Mouse (Mus musculus): ENCODE results near the gene Kcne2.

Gene Kcne2

DNA sequence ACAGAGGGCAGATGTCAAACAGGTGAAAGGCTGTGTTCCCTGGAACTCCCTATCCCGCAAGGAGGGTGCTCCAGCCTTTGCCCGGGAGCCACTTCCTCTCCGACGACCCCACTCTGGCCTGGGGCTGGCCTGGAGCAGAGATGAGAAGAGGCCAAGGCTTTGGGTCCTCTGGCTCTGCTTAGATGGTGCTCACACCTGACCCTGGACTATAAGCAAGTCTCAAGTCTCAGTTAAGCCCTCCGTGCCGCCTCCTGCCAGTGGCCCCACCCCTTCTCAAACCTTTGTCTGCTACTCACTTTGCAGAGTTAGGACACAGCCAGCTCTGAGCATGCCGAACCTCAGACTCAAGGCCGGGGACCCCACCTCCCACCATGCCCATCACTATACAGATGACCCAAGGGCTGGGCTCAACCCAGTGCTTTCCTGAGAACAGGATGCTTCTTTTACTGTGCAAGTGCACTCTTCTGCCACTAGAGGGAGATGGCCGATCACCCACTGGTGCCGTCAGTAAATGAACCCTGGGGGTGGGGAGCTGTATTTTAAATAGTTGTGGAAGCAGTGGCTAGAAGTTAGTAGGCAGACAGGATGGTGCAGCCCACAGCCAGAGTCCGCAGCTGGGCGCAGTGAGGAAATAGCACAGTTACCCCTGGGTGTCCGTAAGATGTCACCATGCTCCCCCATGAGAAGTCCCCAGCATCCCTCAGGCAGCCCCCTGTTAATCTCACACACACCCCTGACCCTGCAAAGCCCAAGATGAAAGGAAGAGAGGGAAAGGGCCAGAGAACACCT lies 22.0 kb downstream of the Kcne2 start:
- peak; percentile 68 for DNase-seq (ENCODE audit: low spot score)

GRCm38 (mm10) chr16:92316049-92316738 lies 24.0 kb downstream of the Kcne2 start:
- no peak for DNase-seq (ENCODE audit: low spot score)

GRCm38 (mm10) chr16:92319353-92320109 lies 27.3 kb downstream of the Kcne2 start:
- DNase-seq (ENCODE audit: low spot score) = no peak

DNA sequence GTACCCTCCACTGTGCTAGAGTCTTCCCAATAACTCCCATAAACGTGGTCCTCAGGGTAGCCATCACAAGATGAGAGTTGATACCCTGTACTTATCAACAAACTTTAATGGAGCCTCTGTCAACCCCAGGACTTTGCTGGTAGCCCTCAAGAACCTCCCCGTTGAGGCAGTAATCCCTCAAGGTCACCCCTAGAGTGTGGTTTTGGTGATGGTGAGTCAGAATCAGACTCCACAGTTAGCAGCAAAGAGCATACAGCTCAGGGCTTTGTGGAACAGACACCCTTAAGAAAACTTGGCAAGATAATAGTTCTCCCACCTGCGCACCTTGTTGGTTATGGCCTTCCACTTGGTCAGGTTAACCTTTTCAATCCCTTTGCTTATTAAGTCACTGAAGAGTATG lies 28.2 kb downstream of the Kcne2 start:
- DNase-seq (ENCODE audit: low spot score) = no peak

- DNase-seq (ENCODE audit: low spot score) = no peak
These were observed 29.2 kb downstream of the Kcne2 start, which contains the start of gene Fam243 for GRCm38 (mm10) chr16:92321341-92321740. Gene Fam243 (minus strand): TSS chr16:92321441.

DNA sequence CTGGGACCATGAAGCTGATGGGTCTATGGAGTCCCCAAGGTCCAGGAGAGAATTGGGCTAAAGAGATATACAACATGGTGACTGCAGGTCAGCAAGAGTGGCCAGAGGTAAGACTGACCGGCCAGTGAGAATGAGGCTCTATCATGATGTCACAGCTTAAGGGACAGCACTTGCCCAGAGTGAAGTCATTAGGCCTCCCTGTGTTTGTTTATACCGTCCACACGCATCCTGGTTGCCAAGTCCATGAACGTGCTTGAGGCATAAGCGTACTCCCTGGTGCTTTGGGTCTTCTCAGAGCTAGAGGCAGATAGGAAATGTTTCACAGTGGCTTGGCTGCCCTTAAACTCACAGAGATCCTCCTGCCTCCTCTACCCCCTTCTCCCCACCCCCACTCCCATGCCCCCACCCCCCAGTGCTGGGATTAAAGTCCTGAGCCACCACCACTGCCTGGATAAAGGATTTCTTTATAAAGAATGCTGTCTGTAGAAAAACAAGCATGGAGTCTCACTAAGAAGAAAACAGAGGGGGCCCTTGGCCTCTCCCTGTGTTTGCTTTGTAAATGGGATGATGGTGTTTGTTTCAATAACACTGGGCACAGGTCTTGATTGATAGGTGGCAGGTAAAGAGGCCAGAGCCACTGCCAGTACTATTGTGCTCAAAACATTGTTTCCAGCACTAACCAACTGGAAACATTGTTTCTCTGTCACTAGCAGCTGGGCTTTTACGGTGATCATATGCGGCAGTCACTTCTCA lies 32.3 kb downstream of the Kcne2 start:
- DNase-seq (ENCODE audit: low spot score) = no peak

- no peak for DNase-seq (ENCODE audit: low spot score)
These were observed 32.8 kb downstream of the Kcne2 start for GRCm38 (mm10) chr16:92325062-92325406.

- DNase-seq (ENCODE audit: low spot score) = no peak
These were observed 35.7 kb downstream of the Kcne2 start for GRCm38 (mm10) chr16:92327911-92328310.

DNA sequence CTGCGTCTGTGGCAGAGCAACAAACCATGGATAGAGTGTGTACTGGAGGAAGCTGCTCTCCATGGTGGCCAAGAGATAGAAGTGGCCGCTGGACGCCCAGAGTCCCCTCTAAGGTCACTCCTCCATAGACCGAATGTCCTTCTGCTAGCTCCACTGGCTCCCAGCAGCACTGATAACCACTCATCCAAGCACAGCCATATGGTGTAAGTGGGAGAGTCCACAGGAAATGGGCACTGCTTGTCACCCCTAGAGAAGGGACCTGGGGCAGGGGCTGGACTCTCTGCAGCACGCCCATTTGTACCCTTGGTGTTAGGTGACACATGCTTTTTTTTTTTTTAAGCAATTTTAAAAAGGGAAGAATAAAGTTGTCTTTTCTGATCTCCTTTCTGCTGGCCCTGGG lies 38.8 kb downstream of the Kcne2 start:
- no peak for DNase-seq (ENCODE audit: low spot score)

GRCm38 (mm10) chr16:92334600-92334999 lies 42.4 kb downstream of the Kcne2 start:
- DNase-seq (ENCODE audit: low spot score) = no peak

DNA sequence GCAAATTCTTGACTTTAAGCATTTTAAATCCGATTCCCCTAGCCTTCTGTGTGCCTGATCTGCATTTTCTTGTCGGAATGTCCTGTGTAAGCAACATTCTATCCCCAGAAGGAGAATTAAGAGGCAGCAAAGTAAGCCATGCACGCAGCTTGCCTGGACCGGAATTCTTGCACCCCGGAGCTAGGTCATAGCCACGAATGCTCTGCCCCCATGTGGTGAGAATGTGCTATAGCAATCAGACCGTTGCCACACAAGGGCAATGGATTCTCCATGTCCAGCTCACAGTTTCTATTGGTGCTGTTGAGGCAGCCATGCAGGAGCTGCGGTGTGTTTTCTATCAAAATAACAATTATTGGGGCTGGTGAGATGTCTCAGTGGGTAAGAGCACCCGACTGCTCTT lies 44.1 kb downstream of the Kcne2 start:
- peak; percentile 63 for DNase-seq (ENCODE audit: low spot score)

DNA sequence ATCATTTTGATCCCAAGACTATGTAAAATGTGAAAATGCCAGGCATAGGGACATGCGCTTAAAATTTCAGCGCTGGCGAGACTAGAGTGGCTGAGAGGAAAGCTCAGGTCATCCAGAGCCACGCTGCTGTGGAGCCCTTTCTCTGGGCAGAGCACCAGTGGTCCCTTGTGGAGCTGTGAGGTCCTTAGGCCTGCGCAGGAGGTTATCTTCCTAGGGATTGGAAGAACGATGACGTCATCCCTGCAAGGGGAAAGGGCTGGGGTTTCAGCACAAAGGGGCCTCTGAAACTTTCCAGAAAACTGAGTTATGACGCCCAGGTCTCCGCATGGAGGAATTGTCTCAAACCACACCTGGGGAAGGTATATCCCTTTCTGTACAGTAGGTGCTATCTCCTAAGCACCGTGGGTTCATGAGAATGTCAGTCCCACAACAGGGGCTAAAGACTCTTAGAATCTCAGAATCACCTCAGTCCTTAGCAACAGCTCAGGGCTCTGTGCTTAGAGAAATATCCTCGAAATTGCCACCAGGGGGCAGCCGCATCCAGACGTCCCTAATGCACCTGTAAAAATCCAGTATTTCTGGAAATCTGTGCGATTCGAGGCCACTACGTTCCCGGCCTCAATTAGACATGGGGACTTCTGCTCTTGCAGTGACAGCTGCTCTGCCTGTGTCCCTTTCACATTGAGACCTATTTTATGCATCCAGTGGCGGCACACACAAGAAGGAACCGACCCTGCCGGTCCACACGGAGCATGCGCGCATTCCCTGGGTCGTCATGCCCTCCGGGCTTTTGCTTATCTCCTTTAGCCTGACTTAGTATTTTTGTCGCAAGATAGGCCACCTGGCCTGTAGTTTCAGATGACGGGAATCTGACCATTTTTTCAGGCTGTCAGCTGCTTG lies 48.7 kb downstream of the Kcne2 start:
- peak; percentile 82 for DNase-seq (ENCODE audit: low spot score)

DNA sequence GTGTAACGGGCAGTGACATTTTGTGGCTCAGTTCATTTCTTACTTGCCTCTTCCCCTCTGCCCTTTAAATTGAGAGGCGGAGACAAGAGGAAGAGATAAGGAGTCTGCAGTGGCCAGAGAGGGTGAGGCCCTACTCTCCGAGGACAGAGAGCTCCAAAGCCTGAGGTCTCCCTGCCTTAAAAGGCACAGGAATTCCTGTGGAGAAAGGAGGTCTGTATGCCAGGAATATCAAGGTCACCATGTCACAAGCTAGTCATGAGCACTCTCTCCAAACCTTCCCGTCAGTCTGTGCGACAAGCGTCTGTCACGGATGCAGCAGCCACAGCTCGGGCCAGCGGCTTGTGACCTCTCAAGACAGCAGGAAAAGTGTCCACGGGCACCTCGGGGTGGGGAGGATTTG lies 53.0 kb downstream of the Kcne2 start:
- no peak for DNase-seq (ENCODE audit: low spot score)

DNA sequence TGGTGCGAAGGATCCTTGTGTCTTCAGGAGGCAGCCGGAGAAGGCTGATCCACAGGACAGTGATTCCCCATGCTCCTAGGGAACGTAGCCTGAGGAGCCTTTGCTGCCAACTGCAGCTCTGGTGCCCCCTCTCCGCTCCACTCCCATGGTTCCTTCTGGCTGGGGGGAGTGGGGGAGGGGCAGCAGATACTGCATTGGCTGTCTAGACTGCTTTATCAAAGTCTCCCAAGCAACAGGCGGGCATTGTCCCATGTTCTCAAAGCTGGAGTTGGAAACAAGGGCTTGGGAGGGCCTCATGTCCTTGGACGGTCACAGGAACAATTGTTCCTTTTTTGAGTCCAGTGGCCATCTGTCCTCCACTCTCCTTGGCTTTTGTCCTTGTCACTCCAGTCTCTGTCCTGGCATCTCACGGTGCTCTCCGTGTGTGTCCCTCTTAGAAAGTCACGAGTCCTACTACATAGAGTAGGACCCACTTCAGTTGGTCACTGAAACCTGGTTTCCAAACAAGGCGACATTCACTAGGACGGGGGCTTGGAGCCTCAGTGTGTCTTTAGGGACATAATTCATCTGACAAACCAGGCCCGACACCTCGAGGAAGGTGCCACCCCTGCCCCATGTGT lies 54.2 kb downstream of the Kcne2 start:
- no peak for DNase-seq (ENCODE audit: low spot score)
